Mouse (Mus musculus) embryonic facial prominence, embryonic 11.5 days (tissue): Measurements from ENCODE around the gene Pi4kb. TPM values are rescaled to one million over a fixed set of nuclear protein-coding genes. Genes with fewer than 3 reads are reported as not detected.
A peak's percentile ranks its signal among the peaks of the same experiment; 100 is the strongest.
"Not testable (repeated sequence)": the region's sequence is repeated elsewhere in the genome, so short reads cannot be mapped to it uniquely, and the experiment has no call there.

Experiments
- ATAC-seq: fragments of 200-750 bp; cut with Nextera tagmentation; replicated peaks from 2 replicates; pipeline ENCODE4 v1.8.0; 2017; ENCODE audit warnings: low read depth; ENCODE audit not compliant: insufficient number of reproducible peaks, low FRiP score, low TSS enrichment
- DNase-seq: peaks from one replicate; pipeline ENCODE4 v3.0.0-alpha.2; 2015; ENCODE audit warnings: low spot score
- H3K27ac ChIP-seq: fragments of 300-500 bp; sonication (generic); replicated peaks from 2 replicates; pipeline ENCODE4 v1.5.1; 2014; ENCODE audit warnings: mild to moderate bottlenecking, low read depth, low read length, control low read depth
- H3K27me3 ChIP-seq: fragments of 300-500 bp; sonication (generic); 2 replicates; pipeline ENCODE4 v1.6.1; 2014; ENCODE audit warnings: mild to moderate bottlenecking, low read length, moderate library complexity, mixed read lengths; ENCODE audit not compliant: control insufficient read depth, insufficient read depth
- H3K36me3 ChIP-seq: fragments of 300-500 bp; sonication (generic); replicated peaks from 2 replicates; pipeline ENCODE4 v1.6.1; 2014; ENCODE audit warnings: low read depth, mild to moderate bottlenecking, low read length, moderate library complexity, mixed read lengths; ENCODE audit not compliant: control insufficient read depth, insufficient read depth
- H3K4me1 ChIP-seq: fragments of 300-500 bp; sonication (generic); 2 replicates; pipeline ENCODE4 v1.6.1; 2014; ENCODE audit warnings: low read length, mixed read lengths; ENCODE audit not compliant: control insufficient read depth, insufficient read depth
- H3K4me2 ChIP-seq: fragments of 300-500 bp; sonication (generic); 2 replicates; pipeline ENCODE4 v1.6.1; 2014; ENCODE audit warnings: low read depth, mild to moderate bottlenecking, control low read depth, low read length, moderate library complexity
- H3K4me3 ChIP-seq: fragments of 300-500 bp; sonication (generic); 2 replicates; pipeline ENCODE4 v1.5.1; 2014; ENCODE audit warnings: low read depth, low read length, control low read depth
- H3K9ac ChIP-seq: fragments of 300-500 bp; sonication (generic); replicated peaks from 2 replicates; pipeline ENCODE4 v1.6.1; 2014; ENCODE audit warnings: mild to moderate bottlenecking, control low read depth, low read length
- H3K9me3 ChIP-seq: fragments of 300-500 bp; sonication (generic); replicated peaks from 2 replicates; pipeline ENCODE4 v1.6.1; 2016; ENCODE audit warnings: mild to moderate bottlenecking, low read length, inconsistent platforms, mixed read lengths; ENCODE audit not compliant: control insufficient read depth
- WGBS: fragments of 180-500 bp; shearing (Covaris S2); extraction: QIAGEN DNeasy Blood & Tissue Kit; methylation state at CpG from one replicate; pipeline ENCODE4 v1.1.7; 2014; 5-methylcytosine and 5-hydroxymethylcytosine counted together
- polyA plus RNA-seq: library from polyadenylated mRNA; unstranded; fragments of >200 nt; fragmentation: Nextera tagmentation; extraction: Ambion mirVana; gene quantifications from 2 replicates; pipeline ENCODE4 v1.2.1, GENCODE M21; 2014

The Pi4kb gene
- polyA plus RNA-seq: 25.1 and 30.1 TPM in 2 replicates

- H3K9me3 ChIP-seq: no peaks in the 10 kb centered on the region
- H3K4me2 ChIP-seq: peak within 1 kb of the TSS; percentile 54
- no peaks in the 10 kb centered on the region for H3K27me3 ChIP-seq
- under 1% methylated on average over 41 of the region's 57 CpGs for WGBS
- peak within 1 kb of the TSS; percentile 42 for H3K27ac ChIP-seq
- H3K36me3 ChIP-seq: no peaks in the 10 kb centered on the region
- H3K4me1 ChIP-seq: no peaks in the 10 kb centered on the region
- DNase-seq (peak; percentile 97), ATAC-seq (peak; percentile 93)
- H3K4me3 ChIP-seq: peak within 1 kb of the TSS; percentile 86
- H3K9ac ChIP-seq: peak within 1 kb of the TSS; percentile 89
These were observed at the start of gene Pi4kb for GRCm38 (mm10) chr3:94974528-94975422. Pi4kb (plus strand) TSS chr3:94974731.

GRCm38 (mm10) chr3:94926301-94926736 is 48.2 kb upstream of the Pi4kb start:
- H3K27ac ChIP-seq, H3K36me3 ChIP-seq, H3K4me3 ChIP-seq, H3K9me3 ChIP-seq, H3K4me1 ChIP-seq, H3K27me3 ChIP-seq, ATAC-seq, DNase-seq, H3K4me2 ChIP-seq, H3K9ac ChIP-seq: not testable (repeated sequence)
- WGBS: 47% methylated on average over 4 of the region's 4 CpGs

- not testable (repeated sequence) for H3K4me2 ChIP-seq, H3K36me3 ChIP-seq, H3K4me1 ChIP-seq, H3K9ac ChIP-seq, H3K27me3 ChIP-seq, DNase-seq, ATAC-seq, H3K27ac ChIP-seq, H3K9me3 ChIP-seq, H3K4me3 ChIP-seq
- WGBS: 79% methylated on average over 4 of the region's 4 CpGs
These were observed 45.6 kb upstream of the Pi4kb start for GRCm38 (mm10) chr3:94928979-94929378.

DNA sequence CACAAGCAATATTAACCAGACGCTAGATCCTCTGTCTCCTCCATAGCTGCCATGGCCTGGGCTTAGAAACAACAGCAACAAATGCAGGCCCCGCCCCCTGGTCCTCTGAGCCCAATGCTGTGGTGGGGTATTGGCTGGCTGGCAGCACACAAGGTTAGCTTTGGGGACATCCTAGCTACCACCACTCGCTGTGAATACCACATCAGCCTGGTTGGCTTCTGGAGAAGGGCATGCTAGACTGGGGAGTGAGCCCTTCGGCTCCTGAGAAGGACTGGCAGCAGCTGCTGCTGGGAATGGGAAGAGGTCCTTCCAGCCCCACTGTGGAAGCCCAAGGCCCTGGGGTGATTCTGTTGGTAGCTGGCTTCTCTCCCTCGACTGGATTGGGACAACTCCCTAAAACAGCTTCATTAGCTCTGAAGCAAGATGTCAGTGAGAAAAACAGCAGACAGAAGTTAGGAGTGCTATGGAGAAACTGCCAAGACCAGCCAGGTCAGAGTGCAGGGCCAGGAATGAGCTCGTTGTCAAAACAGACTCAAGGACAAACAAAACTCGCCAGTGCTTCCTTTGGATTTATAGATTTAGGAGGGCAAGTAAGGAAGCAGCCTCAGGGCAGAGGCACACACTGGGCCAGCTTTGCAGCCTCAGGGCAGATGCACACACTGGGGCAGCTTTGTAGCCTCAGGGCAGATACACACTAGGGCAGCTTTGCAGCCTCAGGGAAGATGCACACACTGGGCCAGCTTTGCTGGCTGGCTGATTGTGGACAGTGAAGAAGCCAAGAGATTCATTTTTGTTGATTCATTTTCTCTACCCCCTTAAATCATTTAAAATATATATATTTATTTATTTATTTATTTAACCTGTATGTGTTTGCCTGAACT is 43.9 kb upstream of the Pi4kb start:
- not testable (repeated sequence) for ATAC-seq, DNase-seq

DNA sequence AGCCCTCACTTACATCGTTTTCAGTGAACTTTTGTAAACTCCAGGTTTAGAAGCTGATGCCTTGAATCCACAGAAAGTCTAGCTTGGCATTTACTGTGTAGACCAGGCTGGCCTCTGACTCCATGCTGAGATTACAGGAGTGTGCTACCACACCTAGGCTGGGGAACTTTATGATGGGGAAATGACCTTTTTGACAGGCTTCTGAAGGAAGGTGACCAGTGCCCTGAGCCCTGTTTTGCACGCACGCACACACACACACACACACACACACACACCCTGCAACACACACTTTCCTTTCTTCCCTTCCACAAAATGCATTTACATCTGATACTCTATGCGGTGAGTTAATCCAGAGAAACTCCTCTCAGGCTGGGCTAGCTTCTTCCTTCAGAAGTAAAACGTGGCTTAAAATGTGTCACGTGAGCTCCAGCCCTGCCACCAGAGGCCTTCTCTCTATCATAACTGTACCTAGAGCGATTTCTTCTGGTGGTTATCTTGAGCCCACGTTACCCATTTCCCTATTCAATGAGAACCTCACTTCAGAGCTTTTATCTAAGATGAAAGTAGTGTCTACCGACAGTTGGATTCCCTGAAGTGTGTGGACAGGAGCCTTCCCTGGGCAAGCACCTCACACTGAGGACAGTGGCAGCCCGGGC is 43.0 kb upstream of the Pi4kb start:
- not testable (repeated sequence) for ATAC-seq, H3K4me3 ChIP-seq, H3K27ac ChIP-seq, H3K4me1 ChIP-seq, H3K27me3 ChIP-seq, DNase-seq, H3K9me3 ChIP-seq, H3K9ac ChIP-seq, H3K36me3 ChIP-seq, H3K4me2 ChIP-seq
- 78% methylated on average over 10 of the region's 10 CpGs for WGBS

More for the DNA sequence above, 43.9 kb upstream of the Pi4kb start:
- H3K4me3 ChIP-seq, H3K4me2 ChIP-seq, H3K9ac ChIP-seq, H3K27me3 ChIP-seq, H3K36me3 ChIP-seq, H3K27ac ChIP-seq, H3K9me3 ChIP-seq, H3K4me1 ChIP-seq: not testable (repeated sequence)
- 33% methylated on average over 7 of the region's 7 CpGs for WGBS

DNA sequence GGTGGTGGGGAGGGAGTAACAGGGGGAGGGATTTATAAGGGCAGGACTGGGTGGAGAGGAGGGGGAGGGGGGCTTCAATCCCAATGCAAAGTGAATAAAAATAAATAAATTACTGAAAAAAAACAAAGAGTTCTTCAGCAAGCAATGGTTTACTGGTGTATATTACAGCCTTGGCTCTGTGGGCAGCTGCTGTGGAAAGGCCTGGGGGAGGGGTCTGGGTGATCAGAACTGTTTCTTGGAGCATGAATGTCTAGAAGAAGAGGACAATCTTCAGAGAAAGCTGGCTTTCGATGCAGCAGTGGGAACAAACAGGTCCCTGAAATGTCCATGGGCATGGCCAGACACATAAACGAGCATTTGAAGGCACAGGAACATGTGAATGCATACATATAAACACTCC is 42.3 kb upstream of the Pi4kb start:
- DNase-seq, H3K4me3 ChIP-seq, H3K9ac ChIP-seq, H3K9me3 ChIP-seq, H3K36me3 ChIP-seq, H3K27me3 ChIP-seq, H3K27ac ChIP-seq, ATAC-seq, H3K4me1 ChIP-seq, H3K4me2 ChIP-seq: not testable (repeated sequence)
- 79% methylated on average over 2 of the region's 2 CpGs for WGBS

DNA sequence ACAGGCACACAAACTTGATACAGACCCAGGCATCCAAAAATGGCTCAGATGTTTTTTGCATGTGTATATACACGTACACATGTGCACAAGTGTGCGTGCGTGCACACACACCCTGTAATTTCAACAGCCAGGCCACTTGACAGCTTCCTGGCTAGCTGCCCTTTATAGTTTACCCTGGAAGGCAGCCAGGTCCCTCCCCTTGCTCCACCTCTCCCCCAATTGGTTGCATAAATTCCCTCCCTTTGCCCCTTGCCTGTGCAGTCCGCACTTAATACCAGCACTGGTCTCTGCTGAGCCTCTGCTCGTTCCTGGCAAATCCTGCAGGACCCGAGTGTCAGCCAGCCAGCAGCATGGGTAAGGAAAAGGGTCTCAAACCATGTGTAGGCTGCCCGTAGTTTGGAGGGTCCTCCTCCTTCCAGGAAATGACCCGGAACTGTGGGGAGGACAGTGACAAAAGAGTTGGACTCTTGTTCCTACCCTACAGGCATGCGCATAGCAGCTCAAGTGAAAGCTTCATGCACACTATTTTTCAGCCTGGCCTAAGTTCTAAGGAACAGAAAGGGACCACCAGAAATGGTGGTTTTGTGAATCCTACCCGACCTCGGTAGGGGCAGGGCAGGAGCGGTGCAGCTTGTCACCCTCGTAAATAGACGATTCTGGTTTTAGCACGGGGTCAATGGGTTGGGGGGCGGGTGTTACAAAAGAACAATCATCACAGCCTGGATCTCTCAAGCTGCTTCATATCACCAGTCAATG is 41.5 kb upstream of the Pi4kb start, which contains the start of gene Selenbp1:
TSS of gene Selenbp1 (plus strand) at position 248 of the 756 bp plus-strand sequence.
- H3K4me2 ChIP-seq: peak within 1 kb of the TSS; percentile 23
- no peaks in the 10 kb centered on the region for H3K4me1 ChIP-seq
- ATAC-seq (peak; percentile 79), DNase-seq (peak; percentile 70)
- WGBS: 37% methylated on average over 16 of the region's 16 CpGs
- H3K9me3 ChIP-seq: no peaks in the 10 kb centered on the region
- H3K9ac ChIP-seq: peak within 1 kb of the TSS; percentile 28; the same call in 1 of the 2 replicates
- no peak within 1 kb of the TSS for H3K4me3 ChIP-seq
- no peak within 1 kb of the TSS for H3K27ac ChIP-seq
- no peaks in the 10 kb centered on the region for H3K27me3 ChIP-seq
- H3K36me3 ChIP-seq: no peaks in the 10 kb centered on the region
